ENCODE assay signal across 18 mouse cellular contexts in genomic region chr10:85571456-85571855, GRCm38 (mm10).
DNase-seq lines count a peak whose midpoint lies in the region; TF ChIP-seq lines count a peak whose summit lies in the region.
"Had no signal": no experiment of that assay in that cellular context is flagged by ENCODE, and none has a peak within 500 bp of the region (broad histone marks: within the 10 kb centered on the region; RNA-seq: fewer than 3 reads in every experiment).

No protein-coding gene starts in this region.

- H3K27me3 ChIP-seq in E14TG2a.4 (ENCODE audit: insufficient read depth, low read length) = no peaks in the 10 kb centered on the region
- H3K27me3 ChIP-seq: CH12.LX; embryonic facial prominence, embryonic 12.5 days; forebrain, embryonic 13.5 days; forebrain, embryonic 15.5 days had no signal

- H3K9me3 ChIP-seq in E14TG2a.4 (ENCODE audit: low read length) = peaks cover 5% of the 10 kb centered on the region; the same call in 1 of the 2 replicates
- H3K9me3 ChIP-seq: embryonic facial prominence, embryonic 10.5 days; forebrain, embryonic 15.5 days had no signal

- TF ChIP-seq CTCF in E14TG2a.4 (conservative IDR thresholded peaks at IDR 0.05; ENCODE audit: low read length) = no peak

- no peaks in the 10 kb centered on the region for H3K36me3 ChIP-seq in E14TG2a.4 (ENCODE audit: insufficient read depth, low read length)
- H3K36me3 ChIP-seq: embryonic facial prominence, embryonic 10.5 days; embryonic facial prominence, embryonic 12.5 days; forebrain, embryonic 15.5 days had no signal

- H3K4me1 ChIP-seq in E14TG2a.4 (replicated peaks; ENCODE audit: low read depth, low read length) = peaks cover 48% of the 10 kb centered on the region
- H3K4me1 ChIP-seq: embryonic facial prominence, embryonic 12.5 days; forebrain, embryonic 13.5 days; forebrain, embryonic 15.5 days had no signal

- H3K4me3 ChIP-seq in E14TG2a.4 (replicated peaks; ENCODE audit: low read length) = peak overlapping the region; percentile 32; the same call in 1 of the 2 replicates
- H3K4me3 ChIP-seq: embryonic facial prominence, embryonic 10.5 days; embryonic facial prominence, embryonic 12.5 days; forebrain, embryonic 13.5 days; forebrain, embryonic 15.5 days had no signal

- DNase-seq in ES-CJ7 (ENCODE audit: low read depth, low spot score) (peak; percentile 63), ZHBTc4 (ENCODE audit: low read depth, low spot score) (peak; percentile 67)
- no peak for DNase-seq in right cerebral cortex, adult 18-20 months
- DNase-seq in testis, postnatal 14 days (ENCODE audit: low spot score) = no peak
- DNase-seq: adrenal gland, adult 8-10 months; adrenal gland, postnatal 14 days; adrenal gland, postnatal 36 days; B cell, adult 2 months; cerebellum, adult 11-12 months; cerebellum, adult 2 months; cerebellum, adult 9-10 months; cerebellum, postnatal 25 days had no signal

Comparison
In these comparisons a context has a peak if more than half of its experiments do, and no peak if none do; other contexts are left out.
1. DNase-seq: peak in ES-CJ7 (single experiment) and ZHBTc4 (single experiment); none in right cerebral cortex, adult 18-20 months (single experiment) and testis, postnatal 14 days (single experiment).